Mouse (Mus musculus): ENCODE measurements around the gene Elf5.

DNA sequence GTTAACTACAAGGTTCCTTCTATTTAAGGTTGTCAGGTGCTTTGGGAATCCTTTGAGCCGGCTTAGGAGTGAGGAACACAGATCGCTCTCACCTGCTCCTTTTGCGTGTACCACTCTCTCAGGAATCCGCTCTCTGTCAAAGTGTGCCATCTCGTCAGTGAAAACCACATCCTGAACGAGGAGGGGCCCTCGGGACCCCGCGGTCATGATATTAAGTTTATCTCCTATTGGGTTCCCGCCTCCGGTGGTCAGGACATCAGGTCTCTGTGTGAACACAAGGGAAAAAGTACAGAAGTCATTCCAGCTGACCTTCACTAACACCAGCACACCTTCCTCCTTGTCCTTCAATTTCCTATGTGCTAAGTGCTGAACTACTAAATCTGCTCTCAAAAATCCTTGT is 65.2 kb downstream of the Elf5 start:
- TF ChIP-seq CTCF (IDR thresholded peaks at IDR 0.05; ENCODE audit: low read depth, low read length) (no peak), POLR2A (IDR thresholded peaks at IDR 0.05; ENCODE audit: borderline replicate concordance, low read depth, low read length) (no peak)
